Mouse (Mus musculus): Measurements from ENCODE around the gene Medag.

Gene Medag

GRCm38 (mm10) chr5:149429541-149429940 lies 18.0 kb downstream of the Medag start:
- no peak for DNase-seq (ENCODE audit: low spot score)

DNA sequence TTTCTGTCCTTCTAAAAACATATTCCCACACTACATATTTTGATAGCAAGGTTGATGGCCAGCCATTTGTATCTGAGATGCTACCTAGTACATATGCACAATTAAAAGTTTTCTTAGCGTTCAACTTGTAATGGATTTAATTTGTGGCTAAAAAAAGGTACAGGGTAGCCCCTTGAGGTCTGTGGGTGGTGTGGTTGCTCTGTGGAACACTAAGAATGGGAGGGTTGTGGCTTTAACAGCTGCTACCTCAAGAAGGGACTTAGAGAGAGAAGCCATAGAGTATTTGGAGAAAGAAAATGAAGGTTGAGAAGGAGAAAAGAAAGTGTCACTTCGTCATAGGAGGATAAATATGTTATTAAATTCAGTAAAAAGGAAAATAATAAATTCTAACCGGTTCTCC lies 19.4 kb downstream of the Medag start:
- no peak for DNase-seq (ENCODE audit: low spot score)

DNA sequence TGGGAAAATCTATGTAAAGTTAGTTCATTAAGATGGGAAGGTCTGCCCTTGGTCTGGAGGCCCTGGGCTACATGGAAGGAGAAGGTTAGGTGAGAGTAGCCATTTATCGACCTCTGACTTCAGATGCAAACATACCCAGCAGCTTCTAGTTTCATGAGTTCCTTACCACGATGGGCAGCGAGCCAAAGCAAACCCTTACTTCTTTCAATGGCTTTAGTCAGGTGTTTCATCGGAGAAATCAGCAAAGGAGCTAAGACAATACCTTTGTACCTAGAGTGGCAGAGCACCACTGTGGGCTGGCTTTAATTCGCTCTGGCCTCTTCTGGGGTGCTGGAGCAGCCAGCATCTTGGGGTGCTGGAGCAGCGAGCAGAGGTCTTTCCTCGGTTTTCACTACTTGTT lies 22.1 kb downstream of the Medag start:
- no peak for DNase-seq (ENCODE audit: low spot score)

GRCm38 (mm10) chr5:149434141-149434690 lies 22.7 kb downstream of the Medag start:
- DNase-seq (ENCODE audit: low spot score), result no peak

DNA sequence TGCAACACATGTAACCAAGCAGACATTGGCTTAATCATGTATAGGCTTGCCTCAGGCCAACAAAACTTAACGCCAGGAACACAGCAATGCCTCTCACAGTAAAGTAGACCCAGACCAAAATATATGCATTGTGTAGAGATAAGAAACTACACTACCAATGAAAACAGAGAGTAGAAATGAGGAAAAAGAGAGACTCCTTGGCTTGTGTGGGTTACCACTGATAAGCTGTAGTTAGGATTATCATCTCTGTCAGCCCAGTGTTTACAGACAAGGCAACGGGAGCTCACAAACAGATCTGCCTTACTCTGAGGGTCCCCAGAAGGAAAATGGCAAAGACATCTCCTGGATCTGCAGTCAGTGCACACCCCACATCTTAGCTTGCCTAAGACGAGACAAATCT lies 25.0 kb downstream of the Medag start:
- no peak for DNase-seq (ENCODE audit: low spot score)

DNA sequence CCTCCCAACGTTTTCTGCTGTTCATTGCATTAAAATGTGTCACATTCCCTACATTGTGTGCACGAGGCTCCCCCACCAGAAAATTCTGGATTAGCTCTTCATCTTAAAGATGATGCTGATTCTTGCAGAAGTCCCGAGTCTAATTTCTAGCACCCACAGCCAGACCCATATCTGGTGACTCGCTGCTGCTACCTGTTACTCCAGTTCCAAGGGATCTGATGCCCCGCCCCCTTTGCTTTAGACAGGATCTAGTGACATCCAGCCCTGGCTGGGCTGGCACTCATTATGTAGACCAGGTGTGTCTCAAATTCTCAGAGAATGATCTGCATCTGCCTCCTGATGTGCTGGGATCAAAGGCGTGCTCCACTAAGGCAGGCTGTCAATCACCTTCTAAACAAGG lies 25.6 kb downstream of the Medag start:
- DNase-seq (ENCODE audit: low spot score), result no peak

GRCm38 (mm10) chr5:149439531-149440179 lies 28.1 kb downstream of the Medag start, which contains the start of gene Tex26:
Gene Tex26, plus strand, starts transcription at chr5:149439660.
- no peak for DNase-seq (ENCODE audit: low spot score)

DNA sequence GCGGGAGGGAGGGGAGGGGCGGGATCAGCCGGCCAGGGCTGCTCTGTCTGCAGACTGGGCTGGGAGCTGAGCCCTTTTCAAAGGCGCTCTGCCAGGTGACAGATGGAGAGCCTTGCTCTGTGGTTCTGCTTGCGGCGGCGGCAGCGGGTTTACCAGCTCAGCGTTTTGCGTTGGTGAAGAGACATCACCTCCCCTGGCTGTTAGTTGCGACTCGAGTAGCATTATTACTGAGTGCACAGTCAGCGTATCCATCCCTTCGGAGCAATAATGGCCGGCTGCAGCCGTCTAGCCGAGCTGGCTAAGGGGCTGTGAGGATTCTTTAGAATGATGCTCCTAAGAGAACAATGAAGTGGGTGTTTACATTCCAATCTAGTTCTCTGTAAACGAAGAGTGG lies 28.6 kb downstream of the Medag start:
- no peak for DNase-seq (ENCODE audit: low spot score)

DNA sequence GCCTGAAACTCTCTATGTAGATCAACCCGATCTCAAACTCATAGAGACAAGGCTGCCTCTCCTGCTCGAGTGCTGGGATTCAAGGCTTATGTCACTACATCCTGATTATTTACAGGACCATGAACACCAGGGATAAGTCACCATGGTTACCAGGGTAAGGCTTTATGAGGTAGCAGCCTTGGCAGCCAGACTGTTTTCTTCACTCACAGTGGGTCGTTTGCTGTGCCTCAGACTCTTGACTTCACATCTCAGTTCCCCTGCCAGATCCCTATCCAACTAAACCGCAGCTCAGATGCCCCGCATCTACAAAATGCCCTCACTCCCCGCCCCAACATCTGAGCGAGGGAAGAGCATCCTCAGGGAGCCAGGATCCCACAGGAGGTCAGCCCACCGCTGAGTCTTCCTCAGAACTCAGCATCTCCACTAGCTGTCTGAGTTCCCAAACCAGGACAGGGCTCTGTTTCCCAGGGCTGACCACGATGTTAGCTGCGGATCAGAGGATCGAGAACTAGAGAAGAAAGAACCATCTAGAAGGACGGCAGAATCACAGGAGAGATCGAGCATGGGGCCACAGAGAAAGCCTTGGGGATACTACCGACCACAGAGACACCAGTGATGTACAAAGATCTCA lies 30.2 kb downstream of the Medag start:
- no peak for DNase-seq (ENCODE audit: low spot score)

DNA sequence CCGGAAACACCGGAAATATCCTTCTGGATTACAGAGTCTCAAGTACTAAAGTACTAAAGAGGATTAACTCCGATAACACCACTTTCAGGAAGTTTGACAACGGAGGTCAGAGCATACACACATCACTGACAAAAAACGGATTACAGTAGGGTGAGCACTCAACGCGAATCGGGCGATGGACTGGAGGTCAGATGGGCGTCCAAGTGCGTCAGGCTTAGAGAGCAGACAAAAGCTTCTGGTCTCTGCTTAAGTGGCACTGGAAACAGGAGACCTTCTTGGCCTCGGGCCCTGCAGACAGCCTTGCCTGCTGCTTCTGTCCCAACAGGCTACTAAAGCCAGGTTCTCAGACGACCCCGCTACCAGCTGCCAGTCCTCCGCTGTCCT lies 30.7 kb downstream of the Medag start:
- no peak for DNase-seq (ENCODE audit: low spot score)

DNA sequence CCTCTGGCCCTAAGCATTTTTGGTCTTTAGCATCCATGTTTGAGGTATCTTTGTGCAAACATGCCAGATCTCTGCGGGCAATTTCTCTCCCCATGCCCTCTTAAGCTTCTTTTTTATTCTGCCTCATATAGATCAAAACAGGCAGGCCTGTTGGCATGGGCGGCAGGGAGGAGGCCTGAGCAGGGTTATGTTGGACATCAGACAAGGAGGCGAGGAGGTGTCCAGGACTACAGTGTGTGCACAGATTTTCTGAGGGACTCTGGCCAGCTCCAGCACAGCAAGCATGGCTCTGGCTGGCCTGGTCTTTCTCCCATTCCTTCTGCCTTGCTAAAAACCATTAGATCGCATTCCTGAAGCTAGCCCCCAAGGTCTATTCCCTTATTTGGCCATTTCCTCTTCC lies 32.9 kb downstream of the Medag start:
- no peak for DNase-seq (ENCODE audit: low spot score)

- DNase-seq (ENCODE audit: low spot score), result no peak
Measured at GRCm38 (mm10) chr5:149446495-149446894, 34.9 kb downstream of the Medag start.

GRCm38 (mm10) chr5:149447733-149448132 lies 36.2 kb downstream of the Medag start:
- no peak for DNase-seq (ENCODE audit: low spot score)

DNA sequence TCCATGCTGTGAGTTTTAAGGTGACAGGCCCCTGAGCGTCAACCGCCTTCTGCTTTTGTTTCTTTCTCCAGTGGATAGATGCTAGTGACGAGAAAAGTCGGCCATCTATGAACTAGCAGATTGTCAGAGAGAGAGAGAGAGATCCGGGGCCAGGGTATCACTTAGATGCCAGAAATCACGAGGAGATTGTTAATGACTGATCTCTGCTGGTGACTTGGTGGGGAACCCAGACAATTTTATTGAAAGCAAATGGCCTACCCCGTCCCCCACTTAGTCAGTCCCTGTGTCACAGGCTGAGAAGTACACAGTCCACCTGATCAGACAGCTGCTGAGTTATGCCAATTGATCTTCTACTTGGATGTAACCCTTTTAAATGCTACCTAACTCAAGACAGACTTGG lies 37.9 kb downstream of the Medag start:
- no peak for DNase-seq (ENCODE audit: low spot score)

DNA sequence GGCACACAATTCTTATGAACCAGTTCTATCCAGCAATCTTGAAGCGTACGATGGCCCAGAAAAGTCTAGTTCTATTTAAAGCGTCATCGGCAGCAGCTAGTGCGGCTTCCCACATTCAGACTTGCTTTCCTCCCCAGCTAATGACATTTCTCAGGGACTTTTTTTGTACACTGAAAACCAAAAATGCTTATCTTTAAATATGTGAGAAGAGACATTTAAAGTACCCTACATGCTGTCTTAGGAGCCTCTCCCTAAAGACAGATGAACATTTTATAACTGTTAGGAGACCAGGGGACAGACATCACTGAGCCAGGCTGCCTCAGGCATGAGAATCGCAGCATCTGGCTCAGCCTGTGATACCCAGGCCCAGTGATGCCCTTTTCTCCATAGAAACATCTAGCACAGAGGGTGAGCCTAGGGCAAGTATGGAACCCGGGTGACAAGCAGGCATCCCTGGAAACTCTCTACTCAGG lies 39.7 kb downstream of the Medag start:
- no peak for DNase-seq (ENCODE audit: low spot score)

DNA sequence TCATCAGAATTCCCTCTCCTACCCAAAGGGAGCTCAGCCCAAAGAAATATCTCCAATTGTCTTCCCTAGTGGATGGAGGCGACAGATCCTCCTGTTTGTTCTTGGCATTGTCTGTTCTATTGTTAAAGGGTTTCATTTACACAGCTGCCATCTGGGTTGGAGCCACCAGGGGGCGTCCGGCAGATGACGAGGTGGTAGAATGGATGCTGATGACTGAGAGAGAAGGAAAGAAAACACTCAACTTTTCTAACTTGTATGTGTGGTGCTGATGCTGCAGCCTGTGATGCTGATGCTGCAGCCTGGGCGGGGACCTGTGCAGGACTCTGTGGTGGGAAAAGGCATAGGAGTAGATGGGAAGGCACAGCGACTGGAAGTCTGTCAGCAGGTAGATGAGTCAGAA lies 42.7 kb downstream of the Medag start:
- DNase-seq (ENCODE audit: low spot score), result peak; percentile 21

DNA sequence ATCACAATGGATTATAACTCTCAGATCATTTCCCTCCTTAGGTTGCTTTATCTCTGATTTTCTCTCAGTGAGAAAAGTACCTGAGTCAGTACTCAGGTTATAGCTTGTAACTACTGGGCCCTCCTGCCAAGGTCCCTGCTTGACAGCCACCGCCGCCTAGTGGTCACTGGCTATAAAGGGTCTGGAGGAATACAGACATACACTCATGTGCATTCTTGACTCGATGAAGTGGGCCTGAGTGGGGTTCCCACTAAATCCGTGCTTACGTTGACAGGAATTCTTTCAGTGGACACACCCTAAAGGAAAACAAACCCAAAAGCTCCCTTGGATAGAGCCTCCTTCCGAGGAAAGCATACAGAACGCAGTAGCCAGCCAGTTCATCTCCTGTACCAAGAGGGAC lies 45.0 kb downstream of the Medag start:
- no peak for DNase-seq (ENCODE audit: low spot score)

GRCm38 (mm10) chr5:149462071-149462470 lies 50.5 kb downstream of the Medag start:
- no peak for DNase-seq (ENCODE audit: low spot score)

GRCm38 (mm10) chr5:149465305-149465704 lies 53.8 kb downstream of the Medag start:
- no peak for DNase-seq (ENCODE audit: low spot score)

- DNase-seq (ENCODE audit: low spot score), result no peak
Measured at GRCm38 (mm10) chr5:149474142-149474541, 62.6 kb downstream of the Medag start.

GRCm38 (mm10) chr5:149474701-149475468 lies 63.3 kb downstream of the Medag start:
- no peak for DNase-seq (ENCODE audit: low spot score)
